Mouse (Mus musculus) bone marrow macrophage, adult 2 months (primary cell): ENCODE data around the gene Cog3.

Experiments
- CTCF ChIP-seq: IDR thresholded peaks from 2 replicates; pipeline ENCODE4 v1.5.1; 2012; ENCODE audit warnings: low read depth, mild to moderate bottlenecking, low read length, moderate library complexity
- POLR2A ChIP-seq: IDR thresholded peaks from 2 replicates; pipeline ENCODE4 v1.6.1; 2012; ENCODE audit warnings: mild to moderate bottlenecking, low read depth, low read length, borderline replicate concordance

- TF ChIP-seq CTCF, result no peak
- no peak for TF ChIP-seq POLR2A
These were observed 6.4 kb downstream of the Cog3 start for GRCm38 (mm10) chr14:75747960-75748359.
